Mouse (Mus musculus): ENCODE data around the gene Chpf2.

- TF ChIP-seq CTCF (IDR thresholded peaks at IDR 0.05; ENCODE audit: insufficient read depth, low read depth, low read length): no peak
- TF ChIP-seq POLR2A (IDR thresholded peaks at IDR 0.05; ENCODE audit: insufficient read depth, low read depth, low read length): no peak
These were observed 7.8 kb downstream of the Chpf2 start for GRCm38 (mm10) chr5:24594346-24594745.

Measured in olfactory bulb, adult 2 months (tissue).